Mouse (Mus musculus): Measurements from ENCODE around the gene Met.

DNA sequence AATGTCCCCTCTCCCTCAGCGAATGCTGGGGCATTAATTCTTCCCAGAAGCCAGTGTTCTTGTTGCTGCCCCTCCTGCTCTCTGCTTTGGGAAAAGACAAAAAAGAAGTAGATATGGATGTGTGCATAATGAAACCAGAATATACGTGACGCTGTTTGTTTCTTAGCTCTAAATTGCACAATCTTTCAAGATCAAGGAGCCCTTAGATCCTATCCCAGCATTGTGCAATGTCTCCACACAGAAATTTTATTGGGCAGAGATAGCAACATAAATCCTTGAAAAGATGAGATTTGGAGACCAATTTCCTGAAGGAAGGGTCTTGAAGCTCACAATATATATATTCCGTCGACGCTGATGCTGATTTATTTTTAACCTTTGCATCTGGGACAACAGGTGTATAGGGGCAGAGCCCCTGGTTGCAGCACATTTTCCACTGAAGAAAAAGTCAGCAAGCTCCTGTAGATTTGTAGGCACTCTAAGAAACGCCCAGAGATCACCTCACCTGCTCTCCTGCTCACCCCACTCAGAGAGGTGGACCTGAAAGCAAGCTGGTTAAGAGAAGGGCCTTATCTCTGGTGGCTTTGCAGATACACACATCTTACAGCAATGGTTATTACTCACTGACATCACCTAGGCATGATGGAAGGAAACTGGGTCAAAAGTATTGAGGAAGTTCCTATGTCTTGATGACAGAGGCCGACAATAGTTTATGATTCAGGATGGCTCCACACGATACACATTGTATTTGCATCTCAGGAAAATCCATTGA is 45.2 kb downstream of the Met start:
- TF ChIP-seq CTCF (IDR thresholded peaks at IDR 0.05; ENCODE audit: borderline replicate concordance, control insufficient read depth, extremely low read depth, insufficient read depth, low read length, poor library complexity) (no peak), POLR2A (IDR thresholded peaks at IDR 0.05; ENCODE audit: control insufficient read depth, extremely low read depth, insufficient read depth, low read length, poor library complexity) (no peak)

Data from thymus, adult 2 months (tissue).